In the genomic region with DNA sequence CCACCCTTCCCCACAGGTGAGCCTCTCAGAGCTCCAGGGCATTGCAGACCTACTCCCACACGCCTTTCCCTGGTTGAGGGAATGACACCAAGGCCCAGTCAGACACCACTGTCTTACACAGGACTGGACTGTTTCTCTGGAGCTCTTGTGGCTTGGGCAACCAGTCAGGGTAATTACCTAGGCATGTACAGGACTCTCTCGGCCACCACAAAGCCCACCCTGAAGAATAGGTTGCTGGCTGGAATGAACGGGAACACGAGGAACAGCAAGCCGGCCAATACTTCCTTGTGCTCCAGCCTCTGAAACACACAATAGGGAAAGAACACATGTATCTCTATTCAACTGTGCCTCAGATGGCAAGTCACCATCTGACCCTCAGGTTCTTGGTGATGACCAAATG, we compare ENCODE assay signal across 19 mouse cellular contexts.
DNase-seq lines count a peak whose midpoint lies in the region; ATAC-seq lines count a peak whose summit lies in the region.
"Had no signal": no experiment of that assay in that cellular context is flagged by ENCODE, and none has a peak within 500 bp of the region (broad histone marks: within the 10 kb centered on the region; RNA-seq: fewer than 3 reads in every experiment).

No protein-coding gene starts in this region.

- no peak for ATAC-seq in heart, embryonic 12.5 days (ENCODE audit: insufficient number of reproducible peaks, low FRiP score)
- ATAC-seq: activated CD4-positive, CD25-positive, alpha-beta regulatory T cell, adult 4 months; CD4-positive, CD25-positive, alpha-beta regulatory T cell, adult 4 months; Patski had no signal

- no peak overlapping the region for H3K4me2 ChIP-seq in heart, embryonic 12.5 days

- no peaks in the 10 kb centered on the region for H3K27me3 ChIP-seq in heart, embryonic 12.5 days (replicated peaks)
- H3K27me3 ChIP-seq: CH12.LX had no signal

- H3K9ac ChIP-seq in heart, embryonic 12.5 days, result no peak overlapping the region

- WGBS in heart, embryonic 12.5 days, result 85% methylated on average over 5 of the region's 5 CpGs

- H3K36me3 ChIP-seq in heart, embryonic 12.5 days, result no peaks in the 10 kb centered on the region
- H3K36me3 ChIP-seq: G1E had no signal

- H3K9me3 ChIP-seq in heart, embryonic 12.5 days (replicated peaks), result no peaks in the 10 kb centered on the region
- H3K9me3 ChIP-seq: G1E had no signal

- H3K4me1 ChIP-seq in heart, embryonic 12.5 days (replicated peaks), result 0 out of 2 replicates have a peak, but pooled peaks cover 5% of the 10 kb centered on the region

- no peak overlapping the region for H3K27ac ChIP-seq in heart, embryonic 12.5 days (ENCODE audit: poor library complexity, severe bottlenecking)

- DNase-seq in adrenal gland, adult (ENCODE audit: inconsistent age in 2 of 2, low spot score in 1 of 2), result peak; percentile 17 to 68
- DNase-seq in adrenal gland, postnatal 14 days, result no peak
- DNase-seq in adrenal gland, adult 2 months, result peak; percentile 21
- no peak for DNase-seq in adrenal gland, postnatal 4 days (ENCODE audit: low spot score in 2 of 2)
- DNase-seq in heart, adult 11 months, result peak; percentile 75
- DNase-seq: B cell, adult 2 months; cerebellum, adult 11 months; cerebellum, adult 11-12 months; cerebellum, adult 18-20 months; cerebellum, adult 2 months; cerebellum, adult 8-10 months; cerebellum, adult 9-10 months; cerebellum, adult 9-11 months had no signal

- H3K4me3 ChIP-seq in heart, embryonic 12.5 days, result no peak overlapping the region

Comparison
In these comparisons a context has a peak if more than half of its experiments do, and no peak if none do; other contexts are left out.
1. DNase-seq: peak in adrenal gland, adult (2 of 2), adrenal gland, adult 2 months (single experiment) and heart, adult 11 months (single experiment); none in adrenal gland, postnatal 14 days (single experiment) and adrenal gland, postnatal 4 days (0 of 2).